Mouse (Mus musculus) right cerebral cortex, postnatal 25 days (tissue): ENCODE data around the gene Papln.

ENCODE experiments used
- DNase-seq: peaks from one replicate; pipeline ENCODE4 v3.0.0; 2022

Gene Papln

DNA sequence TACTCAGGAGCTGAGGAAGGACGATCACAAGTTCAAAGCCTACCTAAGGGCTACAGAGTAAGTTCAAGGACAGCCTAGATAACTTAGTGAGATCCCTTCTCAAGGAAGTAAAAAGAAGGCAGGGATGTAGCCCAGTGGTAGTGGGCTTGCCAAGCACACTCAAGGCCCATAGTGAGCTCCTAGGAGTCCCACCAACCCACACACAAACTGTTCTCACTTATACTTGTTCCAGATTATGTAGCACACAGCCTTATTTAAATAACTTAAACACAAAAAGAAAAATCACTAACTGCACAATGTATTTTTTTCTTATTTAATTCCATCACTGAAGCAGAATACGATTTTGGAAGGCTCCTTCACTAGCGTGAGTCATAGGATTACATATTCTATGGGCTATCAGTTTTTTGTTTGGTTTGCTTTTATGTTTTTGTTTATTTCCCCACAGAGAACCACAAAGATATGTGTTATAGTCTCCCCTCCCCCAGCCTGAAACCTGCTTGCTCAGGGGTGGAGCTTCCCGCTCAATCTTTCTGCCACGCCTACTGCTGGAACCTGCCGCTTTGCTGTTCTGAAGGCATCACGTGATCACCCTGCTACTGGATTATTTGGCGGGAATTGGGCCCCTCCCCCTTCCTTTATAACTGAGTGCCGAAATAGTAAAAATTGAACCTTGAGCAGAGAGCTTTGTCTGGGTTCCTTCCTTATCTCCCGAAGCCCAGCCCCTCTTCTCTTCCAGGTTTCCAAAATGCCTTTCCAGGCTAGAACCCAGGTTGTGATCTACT, 78.2 kb downstream of the Papln start:
- DNase-seq = no peak
